ENCODE assay signal across 8 mouse cellular contexts in the genomic region with DNA sequence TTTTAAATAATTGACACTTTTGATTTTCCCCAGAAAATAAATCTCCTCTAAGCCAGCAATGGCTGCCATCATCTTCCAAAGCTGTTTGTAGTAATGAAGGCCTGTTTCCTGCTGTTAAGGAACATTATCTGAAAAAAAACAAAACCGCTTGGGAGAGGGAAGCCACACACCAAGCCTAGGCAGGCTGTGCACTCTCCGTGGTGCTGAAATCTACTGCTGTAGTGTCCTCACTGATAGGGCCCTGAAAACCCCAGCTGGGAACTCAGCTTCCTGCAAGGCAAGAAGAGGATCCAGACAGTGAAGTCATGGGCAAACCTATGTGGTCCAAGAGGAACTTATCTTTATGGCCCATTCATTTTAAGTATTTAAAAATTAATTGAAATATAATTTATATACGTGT.
DNase-seq lines count a peak whose midpoint lies in the region; ATAC-seq and TF ChIP-seq lines count a peak whose summit lies in the region.

No protein-coding gene starts in this region.

- WGBS in heart, embryonic 13.5 days = 9% methylated on average over 3 of the region's 3 CpGs
- WGBS in limb, embryonic 14.5 days = 16% methylated on average over 3 of the region's 3 CpGs
- WGBS in forebrain, embryonic 15.5 days = 30% methylated on average over 3 of the region's 3 CpGs

- peak; percentile 58; the same call in 1 of the 2 replicates for ATAC-seq in heart, embryonic 13.5 days (ENCODE audit: extremely low read depth, insufficient number of reproducible peaks, low FRiP score, low TSS enrichment)
- no peak for ATAC-seq in limb, embryonic 14.5 days (ENCODE audit: low FRiP score, low read depth)
- ATAC-seq in forebrain, embryonic 15.5 days (replicated peaks) = no peak

- H3K9ac ChIP-seq in heart, embryonic 13.5 days = no peak overlapping the region
- H3K9ac ChIP-seq in ES-E14 (ENCODE audit: insufficient read depth, low read depth, low read length, poor library complexity, severe bottlenecking) = no peak overlapping the region
- H3K9ac ChIP-seq in limb, embryonic 14.5 days (ENCODE audit: low read depth, low read length, severe bottlenecking) = no peak overlapping the region
- H3K9ac ChIP-seq in forebrain, embryonic 15.5 days (replicated peaks) = no peak overlapping the region

- H3K4me1 ChIP-seq in heart, embryonic 13.5 days = peaks cover 3% of the 10 kb centered on the region; the same call in 1 of the 2 replicates
- H3K4me1 ChIP-seq in ES-E14 (ENCODE audit: control insufficient read depth in 2 of 2, insufficient read depth in 2 of 2, low read length in 2 of 2, poor library complexity in 1 of 2) = no peaks in the 10 kb centered on the region
- H3K4me1 ChIP-seq in limb, embryonic 14.5 days (ENCODE audit: control insufficient read depth, insufficient read depth, low read length) = no peaks in the 10 kb centered on the region
- H3K4me1 ChIP-seq in forebrain, embryonic 15.5 days = no peaks in the 10 kb centered on the region

- no peaks in the 10 kb centered on the region for H3K36me3 ChIP-seq in heart, embryonic 13.5 days
- H3K36me3 ChIP-seq in ES-E14 (ENCODE audit: control insufficient read depth, insufficient read depth, low read length, poor library complexity, severe bottlenecking) = no peaks in the 10 kb centered on the region
- H3K36me3 ChIP-seq in limb, embryonic 14.5 days (ENCODE audit: control insufficient read depth, insufficient read depth, low read length) = no peaks in the 10 kb centered on the region
- H3K36me3 ChIP-seq in forebrain, embryonic 15.5 days = no peaks in the 10 kb centered on the region

- no peaks in the 10 kb centered on the region; the same call in 1 of the 2 replicates for H3K9me3 ChIP-seq in heart, embryonic 13.5 days
- no peaks in the 10 kb centered on the region for H3K9me3 ChIP-seq in ES-E14 (ENCODE audit: control insufficient read depth, insufficient read depth, low read depth, low read length)
- H3K9me3 ChIP-seq in limb, embryonic 14.5 days (ENCODE audit: control insufficient read depth, low read length) = no peaks in the 10 kb centered on the region
- no peaks in the 10 kb centered on the region for H3K9me3 ChIP-seq in forebrain, embryonic 15.5 days

- DNase-seq in heart, adult 9 months (ENCODE audit: low spot score in 2 of 2) = no peak
- DNase-seq in ES-E14 (ENCODE audit: low read depth, low spot score) = peak; percentile 52
- DNase-seq in embryo, embryonic 11 days = peak; percentile 88
- peak; percentile 93 for DNase-seq in limb, embryonic 14.5 days (ENCODE audit: low spot score)
- DNase-seq in B cell, adult 2 months = no peak
- no peak for DNase-seq in cerebellum, adult 8-10 months

- no peak overlapping the region for H3K4me3 ChIP-seq in heart, embryonic 13.5 days
- no peak overlapping the region for H3K4me3 ChIP-seq in ES-E14 (ENCODE audit: insufficient read depth in 1 of 2, low read depth in 1 of 2, low read length in 2 of 2, poor library complexity in 1 of 2, severe bottlenecking in 1 of 2)
- H3K4me3 ChIP-seq in limb, embryonic 14.5 days (replicated peaks; ENCODE audit: low read length) = no peak overlapping the region
- no peak overlapping the region for H3K4me3 ChIP-seq in forebrain, embryonic 15.5 days

- no peaks in the 10 kb centered on the region for H3K27me3 ChIP-seq in heart, embryonic 13.5 days (replicated peaks)
- H3K27me3 ChIP-seq in limb, embryonic 14.5 days (ENCODE audit: control insufficient read depth, insufficient read depth, low read length) = no peaks in the 10 kb centered on the region
- no peaks in the 10 kb centered on the region for H3K27me3 ChIP-seq in forebrain, embryonic 15.5 days

- no peak overlapping the region for H3K4me2 ChIP-seq in heart, embryonic 13.5 days
- H3K4me2 ChIP-seq in limb, embryonic 14.5 days (replicated peaks; ENCODE audit: low read depth, low read length, severe bottlenecking) = no peak overlapping the region
- no peak overlapping the region for H3K4me2 ChIP-seq in forebrain, embryonic 15.5 days (replicated peaks)

- in situ Hi-C loops in ES-E14 (cut with MboI; ENCODE audit: low sequenced_read_pairs in 2 of 2, unreplicated experiment in 2 of 2) = no loop called here

- TF ChIP-seq POLR2A in limb, embryonic 14.5 days (IDR thresholded peaks at IDR 0.05; ENCODE audit: borderline replicate concordance, extremely low read depth, insufficient read depth, insufficient read length) = no peak

- no peak overlapping the region for H3K27ac ChIP-seq in heart, embryonic 13.5 days (replicated peaks)
- H3K27ac ChIP-seq in ES-E14 (ENCODE audit: insufficient read depth, low read depth, low read length, poor library complexity, severe bottlenecking) = no peak overlapping the region
- no peak overlapping the region for H3K27ac ChIP-seq in limb, embryonic 14.5 days (replicated peaks; ENCODE audit: low read depth, low read length)
- no peak overlapping the region for H3K27ac ChIP-seq in forebrain, embryonic 15.5 days (replicated peaks)

TF ChIP-seq in ES-E14, 5 proteins besides CTCF, POLR2A, EP300 and RAD21:
- 0 out of 2 replicates have a peak, but pooled peaks have one; percentile 51 for TF ChIP-seq ZNF384 (IDR thresholded peaks at IDR 0.05; ENCODE audit: low read depth, low read length)
- no peak for TF ChIP-seq HCFC1 (IDR thresholded peaks at IDR 0.05; ENCODE audit: borderline replicate concordance, insufficient read depth, low read length)

Comparison
In these comparisons a context has a peak if more than half of its experiments do, and no peak if none do; other contexts are left out.
1. DNase-seq: peak in ES-E14 (single experiment), embryo, embryonic 11 days (single experiment) and limb, embryonic 14.5 days (single experiment); none in heart, adult 9 months (0 of 2), B cell, adult 2 months (0 of 2) and cerebellum, adult 8-10 months (single experiment).